Mouse (Mus musculus): ENCODE measurements around the gene Acbd4. TPM values are rescaled to one million over a fixed set of nuclear protein-coding genes. Genes with fewer than 3 reads are reported as not detected.

Gene Acbd4
- polyA plus RNA-seq, 1 experiment from 2014 or later, result 17.0 TPM

GRCm38 (mm10) chr11:103098531-103099190 is 2.8 kb upstream of the Acbd4 start:
- Histone ChIP-seq H3K36me3 (ENCODE audit: control insufficient read depth, insufficient read depth) (no peaks in the 10 kb centered on the region), H3K9ac (replicated peaks; ENCODE audit: low read depth, low read length) (no peak overlapping the region; the same call in 1 of the 2 replicates), H3K27me3 (replicated peaks; ENCODE audit: control insufficient read depth, insufficient read depth, low read length) (peaks cover 12% of the 10 kb centered on the region; the same call in 1 of the 2 replicates), H3K4me2 (ENCODE audit: low read length) (no peak overlapping the region), H3K4me3 (replicated peaks; ENCODE audit: low read length) (no peak overlapping the region), H3K4me1 (replicated peaks; ENCODE audit: control insufficient read depth, insufficient read depth, low read length) (peaks cover 23% of the 10 kb centered on the region), H3K9me3 (ENCODE audit: control insufficient read depth, low read length) (no peaks in the 10 kb centered on the region), H3K27ac (ENCODE audit: low read length) (no peak overlapping the region)
- no peak for ATAC-seq
- WGBS, result 64% methylated on average over 11 of the region's 11 CpGs

- ATAC-seq, result no peak
- 61% methylated on average over 12 of the region's 12 CpGs for WGBS
- Histone ChIP-seq H3K27ac (ENCODE audit: low read length) (no peak overlapping the region), H3K36me3 (ENCODE audit: control insufficient read depth, insufficient read depth) (no peaks in the 10 kb centered on the region), H3K27me3 (replicated peaks; ENCODE audit: control insufficient read depth, insufficient read depth, low read length) (peaks cover 12% of the 10 kb centered on the region; the same call in 1 of the 2 replicates), H3K4me2 (ENCODE audit: low read length) (no peak overlapping the region), H3K4me3 (replicated peaks; ENCODE audit: low read length) (no peak overlapping the region), H3K9me3 (ENCODE audit: control insufficient read depth, low read length) (no peaks in the 10 kb centered on the region), H3K4me1 (replicated peaks; ENCODE audit: control insufficient read depth, insufficient read depth, low read length) (peaks cover 25% of the 10 kb centered on the region), H3K9ac (replicated peaks; ENCODE audit: low read depth, low read length) (no peak overlapping the region)
These were observed 2.0 kb upstream of the Acbd4 start for GRCm38 (mm10) chr11:103099352-103099940.

- Histone ChIP-seq H3K4me1 (replicated peaks; ENCODE audit: control insufficient read depth, insufficient read depth, low read length) (peaks cover 25% of the 10 kb centered on the region), H3K27me3 (replicated peaks; ENCODE audit: control insufficient read depth, insufficient read depth, low read length) (peaks cover 12% of the 10 kb centered on the region; the same call in 1 of the 2 replicates), H3K9me3 (ENCODE audit: control insufficient read depth, low read length) (no peaks in the 10 kb centered on the region), H3K4me3 (replicated peaks; ENCODE audit: low read length) (no peak overlapping the region), H3K27ac (ENCODE audit: low read length) (no peak overlapping the region), H3K36me3 (ENCODE audit: control insufficient read depth, insufficient read depth) (no peaks in the 10 kb centered on the region), H3K9ac (replicated peaks; ENCODE audit: low read depth, low read length) (no peak overlapping the region), H3K4me2 (ENCODE audit: low read length) (no peak overlapping the region)
- WGBS, result 80% methylated on average over 8 of the region's 8 CpGs
- no peak for ATAC-seq
These were observed 1.1 kb upstream of the Acbd4 start for GRCm38 (mm10) chr11:103100361-103100760.

GRCm38 (mm10) chr11:103101866-103102501 is 502 bp downstream of the Acbd4 start:
- under 1% methylated on average over 30 of the region's 30 CpGs for WGBS
- peaks cover 12% of the 10 kb centered on the region; the same call in 1 of the 2 replicates for H3K27me3 ChIP-seq (replicated peaks; ENCODE audit: control insufficient read depth, insufficient read depth, low read length)
- ATAC-seq, result peak; percentile 29

GRCm38 (mm10) chr11:103102725-103103349 is 1.4 kb downstream of the Acbd4 start:
- peaks cover 25% of the 10 kb centered on the region for H3K4me1 ChIP-seq (replicated peaks; ENCODE audit: control insufficient read depth, insufficient read depth, low read length)
- WGBS, result under 1% methylated on average over 33 of the region's 35 CpGs
- H3K9ac ChIP-seq (replicated peaks; ENCODE audit: low read depth, low read length), result peak overlapping the region; percentile 30
- no peaks in the 10 kb centered on the region for H3K36me3 ChIP-seq (ENCODE audit: control insufficient read depth, insufficient read depth)
- H3K27me3 ChIP-seq (replicated peaks; ENCODE audit: control insufficient read depth, insufficient read depth, low read length), result peaks cover 12% of the 10 kb centered on the region; the same call in 1 of the 2 replicates
- no peak overlapping the region for H3K27ac ChIP-seq (ENCODE audit: low read length)
- H3K4me2 ChIP-seq (ENCODE audit: low read length), result peak overlapping the region; percentile 81
- peak; percentile 93 for ATAC-seq
- no peaks in the 10 kb centered on the region for H3K9me3 ChIP-seq (ENCODE audit: control insufficient read depth, low read length)
- peak overlapping the region; percentile 44 for H3K4me3 ChIP-seq (replicated peaks; ENCODE audit: low read length)

More at GRCm38 (mm10) chr11:103101866-103102501, 502 bp downstream of the Acbd4 start:
- H3K9ac ChIP-seq (replicated peaks; ENCODE audit: low read depth, low read length), result peak overlapping the region; percentile 59
- peak overlapping the region; percentile 81 for H3K4me2 ChIP-seq (ENCODE audit: low read length)
- H3K9me3 ChIP-seq (ENCODE audit: control insufficient read depth, low read length), result no peaks in the 10 kb centered on the region
- H3K27ac ChIP-seq (ENCODE audit: low read length), result no peak overlapping the region
- peaks cover 25% of the 10 kb centered on the region for H3K4me1 ChIP-seq (replicated peaks; ENCODE audit: control insufficient read depth, insufficient read depth, low read length)
- H3K4me3 ChIP-seq (replicated peaks; ENCODE audit: low read length), result peak overlapping the region; percentile 44
- no peaks in the 10 kb centered on the region for H3K36me3 ChIP-seq (ENCODE audit: control insufficient read depth, insufficient read depth)

GRCm38 (mm10) chr11:103103621-103104020 is 2.1 kb downstream of the Acbd4 start:
- WGBS, result 62% methylated on average over 8 of the region's 8 CpGs
- Histone ChIP-seq H3K4me2 (ENCODE audit: low read length) (peak overlapping the region; percentile 81), H3K4me1 (replicated peaks; ENCODE audit: control insufficient read depth, insufficient read depth, low read length) (peaks cover 25% of the 10 kb centered on the region), H3K4me3 (replicated peaks; ENCODE audit: low read length) (peak overlapping the region; percentile 44), H3K27me3 (replicated peaks; ENCODE audit: control insufficient read depth, insufficient read depth, low read length) (peaks cover 12% of the 10 kb centered on the region; the same call in 1 of the 2 replicates), H3K9me3 (ENCODE audit: control insufficient read depth, low read length) (no peaks in the 10 kb centered on the region), H3K36me3 (ENCODE audit: control insufficient read depth, insufficient read depth) (no peaks in the 10 kb centered on the region), H3K9ac (replicated peaks; ENCODE audit: low read depth, low read length) (no peak overlapping the region), H3K27ac (ENCODE audit: low read length) (no peak overlapping the region)
- no peak for ATAC-seq

- ATAC-seq, result no peak
These were observed 3.0 kb downstream of the Acbd4 start for GRCm38 (mm10) chr11:103104469-103104868.

GRCm38 (mm10) chr11:103105180-103105725 is 3.8 kb downstream of the Acbd4 start:
- Histone ChIP-seq H3K9ac (replicated peaks; ENCODE audit: low read depth, low read length) (no peak overlapping the region), H3K4me1 (replicated peaks; ENCODE audit: control insufficient read depth, insufficient read depth, low read length) (peaks cover 25% of the 10 kb centered on the region)
- ATAC-seq, result no peak

More at GRCm38 (mm10) chr11:103104469-103104868, 3.0 kb downstream of the Acbd4 start:
- H3K27me3 ChIP-seq (replicated peaks; ENCODE audit: control insufficient read depth, insufficient read depth, low read length), result peaks cover 12% of the 10 kb centered on the region; the same call in 1 of the 2 replicates
- peaks cover 25% of the 10 kb centered on the region for H3K4me1 ChIP-seq (replicated peaks; ENCODE audit: control insufficient read depth, insufficient read depth, low read length)
- H3K9ac ChIP-seq (replicated peaks; ENCODE audit: low read depth, low read length), result no peak overlapping the region
- no peaks in the 10 kb centered on the region for H3K36me3 ChIP-seq (ENCODE audit: control insufficient read depth, insufficient read depth)
- no peaks in the 10 kb centered on the region for H3K9me3 ChIP-seq (ENCODE audit: control insufficient read depth, low read length)
- WGBS, result 79% methylated on average over 7 of the region's 7 CpGs
- no peak overlapping the region for H3K4me2 ChIP-seq (ENCODE audit: low read length)
- no peak overlapping the region for H3K4me3 ChIP-seq (replicated peaks; ENCODE audit: low read length)
- no peak overlapping the region for H3K27ac ChIP-seq (ENCODE audit: low read length)

More at GRCm38 (mm10) chr11:103105180-103105725, 3.8 kb downstream of the Acbd4 start:
- Histone ChIP-seq H3K27me3 (replicated peaks; ENCODE audit: control insufficient read depth, insufficient read depth, low read length) (peaks cover 11% of the 10 kb centered on the region; the same call in 1 of the 2 replicates), H3K36me3 (ENCODE audit: control insufficient read depth, insufficient read depth) (no peaks in the 10 kb centered on the region), H3K27ac (ENCODE audit: low read length) (no peak overlapping the region), H3K4me2 (ENCODE audit: low read length) (no peak overlapping the region), H3K4me3 (replicated peaks; ENCODE audit: low read length) (no peak overlapping the region), H3K9me3 (ENCODE audit: control insufficient read depth, low read length) (no peaks in the 10 kb centered on the region)
- 60% methylated on average over 14 of the region's 14 CpGs for WGBS

All from forebrain, embryonic 16.5 days (tissue).